Mouse (Mus musculus): ENCODE data around the gene Pbx1. TPM values are rescaled to one million over a fixed set of nuclear protein-coding genes. Genes with fewer than 3 reads are reported as not detected.

The Pbx1 gene
- polyA plus RNA-seq, 2 experiments = 26.5 to 48.2 TPM

- H3K27ac ChIP-seq (replicated peaks; ENCODE audit: low read depth, low read length) = no peak overlapping the region
- no peaks in the 10 kb centered on the region for H3K9me3 ChIP-seq (ENCODE audit: control insufficient read depth, low read length)
- no peak overlapping the region for H3K4me2 ChIP-seq (replicated peaks; ENCODE audit: low read depth, low read length, severe bottlenecking)
- 26% methylated on average over 11 of the region's 11 CpGs for WGBS
- ATAC-seq (ENCODE audit: low FRiP score, low read depth) (0 out of 2 replicates have a peak, but pooled peaks have one; percentile 60), DNase-seq (ENCODE audit: low spot score) (no peak)
- H3K4me1 ChIP-seq (ENCODE audit: control insufficient read depth, insufficient read depth, low read length) = peaks cover 10% of the 10 kb centered on the region
- H3K27me3 ChIP-seq (ENCODE audit: control insufficient read depth, insufficient read depth, low read length) = no peaks in the 10 kb centered on the region
- no peak overlapping the region for H3K9ac ChIP-seq (ENCODE audit: low read depth, low read length, severe bottlenecking)
- no peak overlapping the region for H3K4me3 ChIP-seq (replicated peaks; ENCODE audit: low read length)
- H3K36me3 ChIP-seq (ENCODE audit: control insufficient read depth, insufficient read depth, low read length) = peaks cover 15% of the 10 kb centered on the region
- no peak for TF ChIP-seq POLR2A (IDR thresholded peaks at IDR 0.05; ENCODE audit: borderline replicate concordance, extremely low read depth, insufficient read depth, insufficient read length)
Observed at GRCm38 (mm10) chr1:168416729-168417437, 15.2 kb downstream of the Pbx1 start.

- WGBS = 12% methylated on average over 10 of the region's 10 CpGs
- Histone ChIP-seq H3K4me1 (ENCODE audit: control insufficient read depth, insufficient read depth, low read length) (peaks cover 20% of the 10 kb centered on the region), H3K9ac (ENCODE audit: low read depth, low read length, severe bottlenecking) (no peak overlapping the region), H3K9me3 (ENCODE audit: control insufficient read depth, low read length) (no peaks in the 10 kb centered on the region), H3K27me3 (ENCODE audit: control insufficient read depth, insufficient read depth, low read length) (no peaks in the 10 kb centered on the region), H3K4me2 (replicated peaks; ENCODE audit: low read depth, low read length, severe bottlenecking) (no peak overlapping the region), H3K36me3 (ENCODE audit: control insufficient read depth, insufficient read depth, low read length) (peaks cover 12% of the 10 kb centered on the region), H3K4me3 (replicated peaks; ENCODE audit: low read length) (no peak overlapping the region), H3K27ac (replicated peaks; ENCODE audit: low read depth, low read length) (no peak overlapping the region)
- no peak for ATAC-seq (ENCODE audit: low FRiP score, low read depth)
- no peak for DNase-seq (ENCODE audit: low spot score)
- no peak for TF ChIP-seq POLR2A (IDR thresholded peaks at IDR 0.05; ENCODE audit: borderline replicate concordance, extremely low read depth, insufficient read depth, insufficient read length)
Observed at GRCm38 (mm10) chr1:168410611-168411010, 21.5 kb downstream of the Pbx1 start.

- H3K9me3 ChIP-seq (ENCODE audit: control insufficient read depth, low read length) = no peaks in the 10 kb centered on the region
- 17% methylated on average over 1 of the region's 1 CpGs for WGBS
- peaks cover 25% of the 10 kb centered on the region for H3K4me1 ChIP-seq (ENCODE audit: control insufficient read depth, insufficient read depth, low read length)
- no peak overlapping the region for H3K4me3 ChIP-seq (replicated peaks; ENCODE audit: low read length)
- no peak overlapping the region for H3K9ac ChIP-seq (ENCODE audit: low read depth, low read length, severe bottlenecking)
- ATAC-seq (ENCODE audit: low FRiP score, low read depth) (no peak), DNase-seq (ENCODE audit: low spot score) (no peak)
- peaks cover 12% of the 10 kb centered on the region for H3K36me3 ChIP-seq (ENCODE audit: control insufficient read depth, insufficient read depth, low read length)
- no peak for TF ChIP-seq POLR2A (IDR thresholded peaks at IDR 0.05; ENCODE audit: borderline replicate concordance, extremely low read depth, insufficient read depth, insufficient read length)
- no peaks in the 10 kb centered on the region for H3K27me3 ChIP-seq (ENCODE audit: control insufficient read depth, insufficient read depth, low read length)
- no peak overlapping the region for H3K27ac ChIP-seq (replicated peaks; ENCODE audit: low read depth, low read length)
- no peak overlapping the region for H3K4me2 ChIP-seq (replicated peaks; ENCODE audit: low read depth, low read length, severe bottlenecking)
Observed at GRCm38 (mm10) chr1:168410054-168410453, 22.0 kb downstream of the Pbx1 start.

- no peak for DNase-seq (ENCODE audit: low spot score)
- TF ChIP-seq POLR2A (IDR thresholded peaks at IDR 0.05; ENCODE audit: borderline replicate concordance, extremely low read depth, insufficient read depth, insufficient read length) = no peak
Observed at GRCm38 (mm10) chr1:168408757-168409156, 23.3 kb downstream of the Pbx1 start.

GRCm38 (mm10) chr1:168407958-168408357 is 24.1 kb downstream of the Pbx1 start:
- WGBS = 78% methylated on average over 7 of the region's 7 CpGs

More at GRCm38 (mm10) chr1:168408757-168409156, 23.3 kb downstream of the Pbx1 start:
- H3K4me3 ChIP-seq (replicated peaks; ENCODE audit: low read length) = no peak overlapping the region
- no peak overlapping the region for H3K9ac ChIP-seq (ENCODE audit: low read depth, low read length, severe bottlenecking)
- H3K27me3 ChIP-seq (ENCODE audit: control insufficient read depth, insufficient read depth, low read length) = no peaks in the 10 kb centered on the region
- no peak for ATAC-seq (ENCODE audit: low FRiP score, low read depth)
- peaks cover 28% of the 10 kb centered on the region for H3K4me1 ChIP-seq (ENCODE audit: control insufficient read depth, insufficient read depth, low read length)
- no peak overlapping the region for H3K4me2 ChIP-seq (replicated peaks; ENCODE audit: low read depth, low read length, severe bottlenecking)
- no peaks in the 10 kb centered on the region for H3K9me3 ChIP-seq (ENCODE audit: control insufficient read depth, low read length)
- peaks cover 9% of the 10 kb centered on the region; the same call in 1 of the 2 replicates for H3K36me3 ChIP-seq (ENCODE audit: control insufficient read depth, insufficient read depth, low read length)
- WGBS = 71% methylated on average over 10 of the region's 10 CpGs
- H3K27ac ChIP-seq (replicated peaks; ENCODE audit: low read depth, low read length) = no peak overlapping the region

More at GRCm38 (mm10) chr1:168407958-168408357, 24.1 kb downstream of the Pbx1 start:
- Histone ChIP-seq H3K36me3 (ENCODE audit: control insufficient read depth, insufficient read depth, low read length) (peaks cover 5% of the 10 kb centered on the region; the same call in 1 of the 2 replicates), H3K9me3 (ENCODE audit: control insufficient read depth, low read length) (no peaks in the 10 kb centered on the region), H3K27me3 (ENCODE audit: control insufficient read depth, insufficient read depth, low read length) (no peaks in the 10 kb centered on the region), H3K4me2 (replicated peaks; ENCODE audit: low read depth, low read length, severe bottlenecking) (no peak overlapping the region), H3K27ac (replicated peaks; ENCODE audit: low read depth, low read length) (no peak overlapping the region), H3K9ac (ENCODE audit: low read depth, low read length, severe bottlenecking) (no peak overlapping the region), H3K4me3 (replicated peaks; ENCODE audit: low read length) (no peak overlapping the region), H3K4me1 (ENCODE audit: control insufficient read depth, insufficient read depth, low read length) (peaks cover 33% of the 10 kb centered on the region)
- TF ChIP-seq POLR2A (IDR thresholded peaks at IDR 0.05; ENCODE audit: borderline replicate concordance, extremely low read depth, insufficient read depth, insufficient read length) = no peak
- no peak for ATAC-seq (ENCODE audit: low FRiP score, low read depth)
- DNase-seq (ENCODE audit: low spot score) = no peak
